Mouse (Mus musculus): ENCODE data around the gene Tsr1. TPM values are rescaled to one million over a fixed set of nuclear protein-coding genes. Genes with fewer than 3 reads are reported as not detected.

The Tsr1 gene
- total RNA-seq (2014; fragmentation: Nextera tagmentation) (80.0 and 80.7 TPM in 2 replicates), total RNA-seq (2017) (139 and 154 TPM in 2 replicates)

- peak; percentile 93 for ATAC-seq (replicated peaks; ENCODE audit: low FRiP score, low TSS enrichment, poor library complexity, severe bottlenecking)
Observed at GRCm38 (mm10) chr11:74897678-74898516, at the start of gene Tsr1. TSS of gene Tsr1 (plus strand) at chr11:74898071.

- no peak for ATAC-seq (replicated peaks; ENCODE audit: low FRiP score, low TSS enrichment, poor library complexity, severe bottlenecking)
Observed at GRCm38 (mm10) chr11:74850998-74851661, 46.7 kb upstream of the Tsr1 start.

GRCm38 (mm10) chr11:74857756-74858155, 40.1 kb upstream of the Tsr1 start:
- ATAC-seq (replicated peaks; ENCODE audit: low FRiP score, low TSS enrichment, poor library complexity, severe bottlenecking), result no peak

GRCm38 (mm10) chr11:74862129-74862528, 35.7 kb upstream of the Tsr1 start:
- ATAC-seq (replicated peaks; ENCODE audit: low FRiP score, low TSS enrichment, poor library complexity, severe bottlenecking), result no peak

- ATAC-seq (replicated peaks; ENCODE audit: low FRiP score, low TSS enrichment, poor library complexity, severe bottlenecking), result no peak
Observed at GRCm38 (mm10) chr11:74863471-74863870, 34.4 kb upstream of the Tsr1 start.

- no peak for ATAC-seq (replicated peaks; ENCODE audit: low FRiP score, low TSS enrichment, poor library complexity, severe bottlenecking)
Observed at GRCm38 (mm10) chr11:74864421-74864820, 33.5 kb upstream of the Tsr1 start.

GRCm38 (mm10) chr11:74865252-74865651, 32.6 kb upstream of the Tsr1 start:
- ATAC-seq (replicated peaks; ENCODE audit: low FRiP score, low TSS enrichment, poor library complexity, severe bottlenecking), result no peak

GRCm38 (mm10) chr11:74866640-74867039, 31.2 kb upstream of the Tsr1 start:
- ATAC-seq (replicated peaks; ENCODE audit: low FRiP score, low TSS enrichment, poor library complexity, severe bottlenecking), result no peak

- no peak for ATAC-seq (replicated peaks; ENCODE audit: low FRiP score, low TSS enrichment, poor library complexity, severe bottlenecking)
Observed at GRCm38 (mm10) chr11:74867181-74867580, 30.7 kb upstream of the Tsr1 start.

GRCm38 (mm10) chr11:74868046-74868760, 29.7 kb upstream of the Tsr1 start:
- no peak for ATAC-seq (replicated peaks; ENCODE audit: low FRiP score, low TSS enrichment, poor library complexity, severe bottlenecking)

- no peak for ATAC-seq (replicated peaks; ENCODE audit: low FRiP score, low TSS enrichment, poor library complexity, severe bottlenecking)
Observed at GRCm38 (mm10) chr11:74869603-74870002, 28.3 kb upstream of the Tsr1 start.

- ATAC-seq (replicated peaks; ENCODE audit: low FRiP score, low TSS enrichment, poor library complexity, severe bottlenecking), result no peak
Observed at GRCm38 (mm10) chr11:74870544-74870943, 27.3 kb upstream of the Tsr1 start.

- no peak for ATAC-seq (replicated peaks; ENCODE audit: low FRiP score, low TSS enrichment, poor library complexity, severe bottlenecking)
Observed at GRCm38 (mm10) chr11:74870991-74871622, 26.8 kb upstream of the Tsr1 start.

- ATAC-seq (replicated peaks; ENCODE audit: low FRiP score, low TSS enrichment, poor library complexity, severe bottlenecking), result no peak
Observed at GRCm38 (mm10) chr11:74874630-74875029, 23.2 kb upstream of the Tsr1 start.

GRCm38 (mm10) chr11:74876801-74877200, 21.1 kb upstream of the Tsr1 start:
- ATAC-seq (replicated peaks; ENCODE audit: low FRiP score, low TSS enrichment, poor library complexity, severe bottlenecking), result no peak

GRCm38 (mm10) chr11:74880999-74881398, 16.9 kb upstream of the Tsr1 start:
- ATAC-seq (replicated peaks; ENCODE audit: low FRiP score, low TSS enrichment, poor library complexity, severe bottlenecking), result no peak

- no peak for ATAC-seq (replicated peaks; ENCODE audit: low FRiP score, low TSS enrichment, poor library complexity, severe bottlenecking)
Observed at GRCm38 (mm10) chr11:74881979-74882378, 15.9 kb upstream of the Tsr1 start.

- no peak for ATAC-seq (replicated peaks; ENCODE audit: low FRiP score, low TSS enrichment, poor library complexity, severe bottlenecking)
Observed at GRCm38 (mm10) chr11:74883098-74883497, 14.8 kb upstream of the Tsr1 start.

- ATAC-seq (replicated peaks; ENCODE audit: low FRiP score, low TSS enrichment, poor library complexity, severe bottlenecking), result no peak
Observed at GRCm38 (mm10) chr11:74894619-74895018, 3.3 kb upstream of the Tsr1 start.
